Mouse (Mus musculus) embryo, embryonic 10 days (tissue): ENCODE measurements around the gene Grtp1.

Experiments
- DNase-seq: peaks from one replicate; pipeline ENCODE4 v3.0.0-alpha.2; 2015; ENCODE audit warnings: low spot score

The Grtp1 gene

GRCm38 (mm10) chr8:13204371-13205140 lies 4.1 kb upstream of the Grtp1 start:
- no peak for DNase-seq

- DNase-seq: no peak
Measured at GRCm38 (mm10) chr8:13203472-13203871, 3.1 kb upstream of the Grtp1 start.

GRCm38 (mm10) chr8:13202806-13203205 lies 2.4 kb upstream of the Grtp1 start:
- no peak for DNase-seq

DNA sequence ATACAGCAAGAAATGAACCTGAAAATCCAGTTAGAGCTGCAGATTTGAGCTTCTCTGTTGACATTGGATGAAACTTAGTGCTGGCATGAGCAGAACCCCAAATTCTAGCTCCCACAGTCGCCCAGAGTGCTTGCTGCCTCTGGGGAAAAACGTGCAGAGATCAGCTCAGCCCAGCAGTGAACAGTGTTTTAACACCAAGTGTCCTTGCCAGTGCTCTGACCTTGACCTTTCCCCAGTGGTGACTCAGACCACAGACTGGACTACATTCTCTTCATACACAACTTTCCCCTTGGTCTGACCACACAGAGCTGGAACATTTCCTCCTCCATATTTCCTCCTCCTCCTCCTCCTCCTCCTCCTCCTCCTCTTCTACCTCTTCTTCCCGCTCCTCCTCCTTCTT lies 1.6 kb upstream of the Grtp1 start:
- DNase-seq: no peak

DNA sequence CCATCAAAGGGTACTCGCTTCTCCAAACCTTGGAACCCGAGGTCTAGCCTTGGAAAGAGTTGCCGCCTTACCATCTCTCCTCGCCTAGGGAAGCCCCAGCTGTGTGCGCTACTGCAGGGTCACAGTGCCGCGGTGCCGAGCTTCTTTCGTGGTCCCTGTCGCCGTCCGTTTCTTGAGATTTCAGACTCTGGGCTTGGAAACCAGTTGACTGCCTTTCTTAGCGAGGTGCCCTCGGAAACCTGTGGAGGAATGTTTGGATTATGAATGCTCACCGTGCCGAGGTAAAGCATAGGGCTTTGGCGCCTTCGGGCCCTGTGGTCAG lies 554 bp upstream of the Grtp1 start:
- DNase-seq: no peak

- DNase-seq: no peak
Measured at GRCm38 (mm10) chr8:13199385-13200061, 897 bp downstream of the Grtp1 start.

- no peak for DNase-seq
Measured at GRCm38 (mm10) chr8:13197493-13197892, 2.9 kb downstream of the Grtp1 start.

DNA sequence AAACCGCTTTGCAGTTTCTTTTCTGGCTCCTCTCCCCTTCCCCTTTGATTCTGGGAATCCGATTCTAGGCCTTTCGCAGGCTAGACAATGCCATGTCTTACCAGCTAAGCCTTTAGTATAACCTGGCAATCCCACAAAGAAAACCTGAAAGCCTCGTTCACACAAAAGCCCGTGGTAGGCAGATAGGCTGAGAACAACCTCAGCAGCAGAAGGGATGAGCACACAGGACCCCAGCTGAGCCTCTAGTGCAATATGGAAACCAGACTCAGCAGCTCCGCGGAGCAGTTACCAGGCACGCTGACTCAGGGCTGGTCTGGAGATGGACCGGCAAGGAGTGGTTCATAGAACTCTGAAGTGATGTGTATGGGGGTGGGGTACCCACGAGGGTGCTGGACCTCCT lies 5.6 kb downstream of the Grtp1 start:
- DNase-seq: no peak

GRCm38 (mm10) chr8:13190235-13190634 lies 10.2 kb downstream of the Grtp1 start:
- no peak for DNase-seq

- no peak for DNase-seq
Measured at GRCm38 (mm10) chr8:13188857-13189256, 11.6 kb downstream of the Grtp1 start.

- DNase-seq: no peak
Measured at GRCm38 (mm10) chr8:13188052-13188555, 12.3 kb downstream of the Grtp1 start.

GRCm38 (mm10) chr8:13187638-13188037 lies 12.8 kb downstream of the Grtp1 start:
- no peak for DNase-seq

DNA sequence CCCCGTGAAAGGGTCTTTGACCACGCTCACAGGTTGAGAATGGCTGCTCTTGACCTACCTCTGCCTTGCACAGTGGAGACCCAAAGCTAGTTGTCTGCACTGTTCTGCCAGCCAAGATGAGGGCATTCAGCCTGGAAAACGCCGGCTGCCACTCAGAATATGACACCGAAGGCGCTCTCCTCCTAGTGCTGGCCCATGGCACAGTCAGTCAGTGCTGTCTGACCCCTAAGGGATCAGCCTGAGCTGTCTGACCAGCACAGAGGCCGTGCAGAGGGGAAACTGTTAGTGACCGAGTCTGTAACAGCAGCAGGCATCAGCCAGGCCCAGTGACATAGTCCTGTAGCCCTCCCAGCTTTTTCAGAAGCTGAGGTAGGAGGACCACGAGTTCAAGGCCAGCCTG lies 13.2 kb downstream of the Grtp1 start:
- no peak for DNase-seq

- no peak for DNase-seq
Measured at GRCm38 (mm10) chr8:13186819-13187218, 13.6 kb downstream of the Grtp1 start.

GRCm38 (mm10) chr8:13181691-13181976 lies 18.8 kb downstream of the Grtp1 start:
- DNase-seq: no peak

DNA sequence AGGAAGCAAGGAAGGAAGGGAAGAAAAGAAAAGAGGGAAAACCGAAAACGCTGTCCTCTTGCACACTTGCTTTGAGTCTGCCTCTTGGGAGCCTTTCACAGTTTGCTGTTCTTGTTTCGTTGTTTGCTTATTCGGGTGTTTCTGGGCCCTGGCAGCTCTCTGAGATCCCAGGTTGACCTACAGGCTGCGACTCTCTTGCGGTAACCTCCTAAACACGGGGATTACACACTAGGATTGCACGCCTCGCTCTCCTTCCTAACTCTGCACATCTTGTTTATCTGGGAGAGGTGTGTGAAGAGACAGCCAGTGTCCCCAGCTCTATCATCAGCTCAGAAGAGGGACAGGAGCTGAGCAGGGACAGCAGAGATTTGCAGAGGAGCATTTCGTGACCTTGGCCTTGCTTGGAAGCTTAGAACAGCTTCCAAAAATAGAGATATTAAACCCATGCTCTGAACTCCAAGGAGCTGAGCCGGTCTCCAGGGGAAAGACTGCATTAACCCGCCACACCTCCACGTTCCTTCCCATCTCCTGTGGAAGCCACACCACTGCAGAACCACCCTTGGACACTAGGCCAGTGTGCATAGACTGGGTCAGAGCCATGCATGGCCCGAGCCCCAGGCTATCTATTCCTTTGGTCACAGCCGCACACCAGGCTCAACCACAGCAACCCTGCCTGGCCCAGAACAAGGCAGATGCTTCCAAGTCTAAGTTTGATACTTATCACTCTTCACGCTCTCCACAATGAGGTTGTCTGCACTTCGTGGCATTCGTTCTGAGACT lies 19.3 kb downstream of the Grtp1 start:
- no peak for DNase-seq

- DNase-seq: no peak
Measured at GRCm38 (mm10) chr8:13180408-13180807, 20.0 kb downstream of the Grtp1 start.

DNA sequence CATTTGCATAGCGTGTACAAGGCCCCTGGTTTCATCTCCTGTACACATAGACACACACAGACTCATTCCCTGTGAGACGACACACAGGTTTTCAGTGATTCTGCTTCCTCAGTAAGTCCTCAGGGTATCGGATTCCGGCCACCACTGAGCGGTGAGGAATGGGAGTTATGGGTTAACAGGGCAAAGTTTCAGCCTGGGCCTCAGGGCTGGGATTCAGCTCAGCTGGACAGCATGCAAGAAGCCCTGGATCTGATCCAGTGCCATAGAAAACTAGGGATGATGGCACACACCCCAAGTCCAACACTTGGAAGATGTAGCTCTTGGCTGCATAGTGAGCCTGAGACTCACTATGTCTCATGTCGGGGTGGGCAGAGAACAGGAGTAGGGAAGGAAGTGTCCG lies 20.5 kb downstream of the Grtp1 start:
- DNase-seq: no peak

- DNase-seq: no peak
Measured at GRCm38 (mm10) chr8:13179482-13179881, 20.9 kb downstream of the Grtp1 start.

DNA sequence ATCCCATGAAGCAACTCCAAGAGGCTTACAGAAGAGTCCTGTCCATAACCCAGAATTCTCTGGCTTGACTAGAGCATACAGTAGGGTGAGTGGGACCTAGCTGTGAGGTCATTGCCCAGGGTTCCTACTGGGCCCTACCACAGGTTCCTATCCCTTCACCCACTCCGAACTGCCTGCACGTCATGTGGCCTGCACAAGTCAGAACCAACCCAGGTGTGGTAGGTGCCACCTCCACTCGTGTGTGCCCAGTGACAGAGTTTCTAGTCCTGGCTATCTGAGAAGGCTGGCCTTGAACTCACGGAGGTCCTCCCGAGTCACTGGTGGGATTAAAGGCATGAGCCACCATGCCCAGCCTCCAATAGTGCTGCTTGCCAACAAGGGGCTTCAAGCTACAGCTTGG lies 22.3 kb downstream of the Grtp1 start:
- DNase-seq: no peak

DNA sequence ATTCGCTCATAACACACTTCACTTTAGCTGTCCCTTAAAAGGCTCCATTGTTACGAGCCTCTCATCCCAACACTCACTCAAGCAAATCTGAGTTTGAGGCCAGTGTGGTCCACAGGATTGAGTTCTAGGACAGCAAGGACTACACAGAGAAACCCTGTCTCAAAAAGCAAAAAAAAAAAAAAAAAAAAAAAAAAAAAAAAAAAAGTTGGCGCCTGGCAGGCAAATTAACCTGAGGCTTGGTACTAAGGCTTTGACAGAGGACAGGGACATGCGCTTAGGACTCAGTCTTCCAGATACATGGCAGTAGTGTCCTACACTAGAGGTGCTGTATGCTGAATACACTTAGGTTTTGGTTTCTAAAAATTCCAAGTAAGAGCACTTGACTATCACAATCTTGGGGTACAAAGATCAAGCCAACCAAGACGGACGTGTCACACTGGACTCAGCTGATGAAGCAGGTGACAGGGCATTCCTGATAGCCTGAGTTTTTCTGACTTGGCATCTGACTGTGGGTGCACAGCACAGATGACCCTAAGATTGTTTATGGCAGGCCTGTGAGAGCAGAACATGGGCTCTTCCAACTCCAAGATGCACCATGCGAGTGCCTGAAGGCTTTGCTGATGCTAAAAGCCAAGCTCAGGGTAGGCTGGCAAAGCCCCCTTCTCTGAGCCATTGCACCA lies 23.1 kb downstream of the Grtp1 start:
- DNase-seq: no peak

DNA sequence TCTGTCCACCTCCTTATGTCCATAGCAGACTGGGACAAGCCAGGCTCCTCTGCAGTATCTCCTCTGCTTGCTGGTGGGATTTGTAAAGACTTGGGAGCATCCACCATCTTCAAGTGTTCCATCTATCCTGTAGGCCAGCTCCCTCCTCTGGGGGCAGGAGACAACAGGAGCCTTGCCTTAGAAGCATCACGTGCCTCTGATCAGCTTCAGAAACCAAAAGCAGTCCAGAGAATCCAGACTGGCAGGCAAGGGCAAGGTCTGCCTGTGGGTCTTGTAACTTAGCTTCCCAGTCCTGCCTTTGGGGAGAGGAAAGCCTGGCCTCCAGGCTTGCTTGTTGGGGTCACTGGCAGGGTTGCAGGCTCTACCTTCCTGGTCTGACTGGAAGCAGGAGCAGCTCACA lies 24.8 kb downstream of the Grtp1 start:
- DNase-seq: no peak

DNA sequence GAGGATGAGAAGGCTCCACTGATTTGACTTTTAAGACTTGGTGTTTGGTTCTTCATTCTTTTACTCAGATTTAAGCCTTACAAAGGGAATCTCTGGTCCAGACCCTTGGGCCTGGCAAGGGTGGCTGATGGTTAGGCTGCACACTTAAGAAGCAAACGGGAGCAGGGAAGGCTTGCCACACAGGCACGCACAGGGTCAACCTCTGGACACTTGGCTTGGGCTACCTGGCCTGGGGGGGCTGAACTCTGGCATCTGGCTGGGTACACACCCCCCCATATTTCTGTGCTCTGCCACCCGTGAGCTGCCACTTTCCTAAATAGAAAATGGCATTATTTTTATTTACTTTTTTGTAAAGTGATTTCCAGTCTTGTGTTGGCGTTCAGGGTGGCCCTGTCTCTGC lies 25.6 kb downstream of the Grtp1 start:
- DNase-seq: no peak
